Mouse (Mus musculus) stomach, postnatal 0 days (tissue): ENCODE results near the gene Nufip2. TPM values are rescaled to one million over a fixed set of nuclear protein-coding genes. Genes with fewer than 3 reads are reported as not detected.

Experiments
- ATAC-seq: fragments of 200-750 bp; cut with Nextera tagmentation; 2 replicates; pipeline ENCODE4 v1.8.0; 2017; ENCODE audit not compliant: low FRiP score, low TSS enrichment
- DNase-seq: peaks from one replicate; pipeline ENCODE4 v3.0.0-alpha.2; 2016; ENCODE audit warnings: low spot score
- H3K27ac ChIP-seq: fragments of 300-500 bp; sonication (generic); replicated peaks from 2 replicates; pipeline ENCODE4 v1.5.1; 2014; ENCODE audit warnings: mild to moderate bottlenecking, control low read depth
- H3K27me3 ChIP-seq: fragments of 300-500 bp; sonication (generic); 2 replicates; pipeline ENCODE4 v1.6.1; 2014; ENCODE audit warnings: low read length; ENCODE audit not compliant: control insufficient read depth, insufficient read depth
- H3K36me3 ChIP-seq: fragments of 300-500 bp; sonication (generic); 2 replicates; pipeline ENCODE4 v1.6.1; 2014; ENCODE audit warnings: low read length, mixed read lengths; ENCODE audit not compliant: control insufficient read depth, insufficient read depth
- H3K4me1 ChIP-seq: fragments of 300-500 bp; sonication (generic); replicated peaks from 2 replicates; pipeline ENCODE4 v1.6.1; 2014; ENCODE audit warnings: antibody characterized with exemption; ENCODE audit not compliant: control insufficient read depth, insufficient read depth
- H3K4me2 ChIP-seq: fragments of 300-500 bp; sonication (generic); replicated peaks from 2 replicates; pipeline ENCODE4 v1.6.1; 2014; ENCODE audit warnings: low read depth, mild to moderate bottlenecking, control low read depth, moderate library complexity
- H3K4me3 ChIP-seq: fragments of 300-500 bp; sonication (generic); 2 replicates; pipeline ENCODE4 v1.5.1; 2014; ENCODE audit warnings: low read depth, low read length, control low read depth
- H3K9ac ChIP-seq: fragments of 300-500 bp; sonication (generic); 2 replicates; pipeline ENCODE4 v1.6.1; 2014; ENCODE audit warnings: mild to moderate bottlenecking, low read length, control low read depth, mixed read lengths
- H3K9me3 ChIP-seq: fragments of 300-500 bp; sonication (generic); 2 replicates; pipeline ENCODE4 v1.6.1; 2016; ENCODE audit warnings: low read length; ENCODE audit not compliant: control insufficient read depth
- CTCF ChIP-seq: IDR thresholded peaks from 2 replicates; pipeline ENCODE4 v1.5.1; 2016; ENCODE audit warnings: antibody characterized with exemption, low read depth, mild to moderate bottlenecking, moderate library complexity
- EP300 ChIP-seq: optimal IDR thresholded peaks from 2 replicates; pipeline ENCODE3; 2016; ENCODE audit warnings: antibody characterized with exemption
- WGBS: fragments of 180-500 bp; shearing (Covaris S2); extraction: QIAGEN DNeasy Blood & Tissue Kit; methylation state at CpG from one replicate; pipeline ENCODE4 v1.1.7; 2014; 5-methylcytosine and 5-hydroxymethylcytosine counted together
- polyA plus RNA-seq: library from polyadenylated mRNA; unstranded; fragments of >200 nt; fragmentation: Nextera tagmentation; extraction: Ambion mirVana; gene quantifications from 2 replicates; pipeline ENCODE4 v1.2.1, GENCODE M21; 2015

Gene Nufip2
- polyA plus RNA-seq, 1 experiment from 2014 or later, result 2.8 TPM

GRCm38 (mm10) chr11:77791241-77791727 lies 105.3 kb downstream of the Nufip2 start:
- 48% methylated on average over 8 of the region's 8 CpGs for WGBS
- no peak overlapping the region for H3K4me3 ChIP-seq
- no peaks in the 10 kb centered on the region for H3K9me3 ChIP-seq
- no peaks in the 10 kb centered on the region for H3K36me3 ChIP-seq
- no peaks in the 10 kb centered on the region for H3K27me3 ChIP-seq
- H3K9ac ChIP-seq, result peak overlapping the region; percentile 18; the same call in 1 of the 2 replicates
- TF ChIP-seq EP300, result no peak
- no peak for TF ChIP-seq CTCF
- H3K27ac ChIP-seq, result peak overlapping the region; percentile 40; the same call in 1 of the 2 replicates
- ATAC-seq (peak; percentile 4; the same call in 1 of the 2 replicates), DNase-seq (no peak)
- no peak overlapping the region for H3K4me2 ChIP-seq
- H3K4me1 ChIP-seq, result peaks cover 7% of the 10 kb centered on the region; the same call in 1 of the 2 replicates

Other genes with a start within 250 kb of the Nufip2 start
- 0.11 and 0.22 TPM in 2 replicates for gene Coro6, start 223.7 kb upstream of the Nufip2 start, polyA plus RNA-seq
- 2.4 and 3.0 TPM in 2 replicates for gene Ankrd13b, start 196.5 kb upstream of the Nufip2 start, polyA plus RNA-seq
- 5.9 and 7.9 TPM in 2 replicates for gene Git1, start 192.6 kb upstream of the Nufip2 start, polyA plus RNA-seq
- 1.8 and 1.9 TPM in 2 replicates for gene Abhd15, start 171.0 kb upstream of the Nufip2 start, polyA plus RNA-seq
- 19.5 and 20.9 TPM in 2 replicates for gene Trp53i13, start 170.2 kb upstream of the Nufip2 start, polyA plus RNA-seq
- 0.06 and 0.07 TPM in 2 replicates for gene Gm10392, start 167.0 kb upstream of the Nufip2 start, polyA plus RNA-seq
- 11.8 and 12.2 TPM in 2 replicates for gene Taok1, start 78.3 kb upstream of the Nufip2 start, polyA plus RNA-seq
- gene Cryba1, start 39.1 kb downstream of the Nufip2 start, polyA plus RNA-seq, result not detected in 2 replicates
- gene Myo18a, start 77.1 kb downstream of the Nufip2 start, polyA plus RNA-seq, result 34.3 and 38.7 TPM in 2 replicates
- 0.40 TPM in 2 replicates for gene Gm10277, start 101.6 kb downstream of the Nufip2 start, polyA plus RNA-seq
- gene Pipox, start 207.9 kb downstream of the Nufip2 start, polyA plus RNA-seq, result 8.4 and 10.1 TPM in 2 replicates
- gene Sez6, start 244.6 kb downstream of the Nufip2 start, polyA plus RNA-seq, result 1.2 and 1.4 TPM in 2 replicates